Mouse (Mus musculus): ENCODE measurements around the gene Rab8b.

Rab8b gene

GRCm38 (mm10) chr9:66919382-66919971 lies at the start of gene Rab8b:
Gene Rab8b, minus strand, starts transcription at chr9:66919687.
- peak; percentile 98 to 99 for DNase-seq

DNA sequence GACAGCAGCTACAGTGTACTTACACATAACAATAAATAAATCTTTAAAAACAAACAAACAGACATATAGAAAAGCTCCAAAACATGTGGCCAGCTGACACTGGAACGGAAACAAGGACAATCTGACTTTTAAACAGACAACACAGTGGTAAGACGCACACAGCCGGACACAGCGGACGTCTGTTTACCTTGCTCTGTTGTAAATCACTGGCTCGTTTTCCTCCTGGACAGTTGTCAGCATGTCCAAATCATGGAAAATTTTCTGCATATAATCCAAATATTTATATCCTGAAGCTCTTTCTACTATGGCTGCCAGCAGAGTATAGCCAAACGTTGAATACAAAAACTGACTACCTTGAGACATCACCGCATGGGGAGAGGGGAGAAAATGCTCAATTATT lies 48.0 kb upstream of the Rab8b start:
- no peak for DNase-seq

- DNase-seq, result no peak
Observed at GRCm38 (mm10) chr9:66961478-66961877, 42.0 kb upstream of the Rab8b start.

DNA sequence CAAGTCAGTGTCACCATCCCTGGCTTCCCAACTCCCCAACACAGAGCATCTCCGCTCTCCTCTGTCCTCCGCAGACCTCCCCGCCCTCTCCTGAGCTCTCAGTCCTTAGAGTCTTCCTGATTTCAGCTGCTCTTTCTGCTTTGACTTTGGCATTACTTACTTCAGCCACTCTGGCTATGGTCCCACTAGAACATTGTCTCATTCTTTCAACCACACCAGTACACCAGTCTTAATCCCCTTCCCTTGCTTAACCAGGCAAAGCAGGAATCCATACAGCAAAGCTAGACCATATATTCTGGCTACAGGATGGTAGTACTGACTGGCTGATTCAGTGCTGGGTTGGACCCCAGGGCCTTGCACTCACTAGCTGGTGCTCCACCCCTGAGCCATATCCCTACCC lies 38.0 kb upstream of the Rab8b start:
- DNase-seq, result no peak

- DNase-seq, result peak in 1 of 2 experiments; percentile 9
Observed at GRCm38 (mm10) chr9:66952886-66953285, 33.4 kb upstream of the Rab8b start.

DNA sequence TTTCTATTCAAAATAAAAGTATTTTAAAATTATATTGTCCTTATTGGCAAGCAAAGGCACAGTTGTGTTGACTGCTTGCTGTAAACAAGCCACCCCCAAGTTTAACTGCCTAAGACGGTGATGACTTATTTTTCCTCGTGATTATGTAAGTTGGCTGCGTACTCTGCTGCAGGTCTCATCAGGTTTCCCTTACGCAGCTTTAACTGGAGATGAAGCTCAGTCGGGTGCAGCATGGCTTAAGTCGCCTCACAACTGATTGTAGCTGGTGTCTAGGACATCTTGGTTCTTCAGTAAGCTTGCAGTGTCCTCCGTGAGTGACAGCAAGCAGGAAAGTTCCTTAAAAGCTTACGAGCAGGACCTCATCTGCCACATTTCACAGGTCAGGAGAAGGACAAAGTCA lies 32.8 kb upstream of the Rab8b start:
- DNase-seq, result peak in 1 of 2 experiments; percentile 11

GRCm38 (mm10) chr9:66948536-66948935 lies 29.0 kb upstream of the Rab8b start:
- DNase-seq, result no peak

- DNase-seq, result peak; percentile 96
Observed at GRCm38 (mm10) chr9:66945647-66946641, 26.5 kb upstream of the Rab8b start, which contains the start of gene Rps27l. Gene Rps27l, plus strand, starts transcription at chr9:66946086.

GRCm38 (mm10) chr9:66945161-66945560 lies 25.7 kb upstream of the Rab8b start:
- no peak for DNase-seq

DNA sequence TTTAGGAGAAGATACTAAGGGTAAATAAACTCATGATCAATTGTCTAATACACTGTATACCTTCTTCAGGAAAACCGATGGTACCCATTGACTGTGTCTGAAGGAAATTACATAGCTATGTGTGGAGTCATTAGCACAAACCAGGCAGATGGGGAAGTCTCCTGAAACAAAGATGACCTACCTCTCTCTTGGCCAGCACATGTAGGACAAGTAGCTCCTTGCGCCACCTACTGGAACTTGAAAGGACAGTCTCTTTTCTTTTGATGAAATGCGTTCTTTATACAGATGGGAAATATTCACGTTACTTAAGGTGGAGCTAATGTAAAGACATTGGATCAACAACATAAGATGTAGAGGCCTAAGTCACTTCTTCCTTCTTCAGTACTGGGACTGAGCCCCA lies 19.3 kb upstream of the Rab8b start:
- peak; percentile 58 to 61 for DNase-seq

- DNase-seq, result peak; percentile 20 to 59
Observed at GRCm38 (mm10) chr9:66937507-66937906, 18.0 kb upstream of the Rab8b start.

DNA sequence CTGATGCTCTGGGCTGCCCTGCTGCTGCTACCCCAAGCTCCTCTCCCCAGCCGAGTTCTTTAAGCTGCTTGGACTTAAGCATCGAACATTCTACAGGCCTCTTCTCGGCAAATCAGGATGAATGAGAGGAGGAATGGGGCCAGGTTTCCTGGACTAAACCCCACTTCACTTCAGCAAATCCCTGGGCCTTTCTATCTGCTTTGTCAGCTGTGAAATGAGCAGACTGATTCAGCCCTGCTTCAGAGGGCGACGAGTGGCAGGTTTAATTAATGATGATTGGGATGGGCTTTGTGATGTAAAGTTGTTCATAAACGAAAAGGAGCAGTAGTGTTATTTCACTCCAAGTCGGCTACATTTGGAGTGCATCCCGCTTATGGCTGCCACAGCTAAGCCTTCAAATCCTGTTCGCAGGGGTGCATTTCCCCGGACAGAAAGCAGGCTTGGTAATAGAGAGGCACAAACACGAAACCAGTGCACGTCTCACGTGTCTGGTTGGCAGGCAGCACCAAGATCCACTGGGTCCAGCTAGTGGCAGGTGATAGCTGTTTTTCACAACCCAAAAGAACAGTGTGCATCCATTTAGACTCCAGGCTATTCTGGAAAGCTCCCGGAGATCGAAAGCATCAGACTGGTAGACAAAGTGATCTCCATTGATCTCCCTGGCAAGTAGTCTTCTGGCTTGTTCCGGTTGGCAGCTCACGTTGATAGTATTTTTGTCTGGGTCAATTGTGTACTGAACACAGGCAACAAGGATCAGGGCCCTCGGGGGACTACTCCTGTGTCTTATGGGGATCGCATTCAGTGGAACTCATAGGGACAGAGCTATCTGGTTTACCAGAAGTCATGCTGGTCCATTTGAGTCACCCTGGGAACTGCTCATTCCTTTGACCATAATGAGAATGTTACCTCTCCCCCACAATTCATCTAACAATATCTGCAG lies 14.7 kb upstream of the Rab8b start:
- no peak for DNase-seq

DNA sequence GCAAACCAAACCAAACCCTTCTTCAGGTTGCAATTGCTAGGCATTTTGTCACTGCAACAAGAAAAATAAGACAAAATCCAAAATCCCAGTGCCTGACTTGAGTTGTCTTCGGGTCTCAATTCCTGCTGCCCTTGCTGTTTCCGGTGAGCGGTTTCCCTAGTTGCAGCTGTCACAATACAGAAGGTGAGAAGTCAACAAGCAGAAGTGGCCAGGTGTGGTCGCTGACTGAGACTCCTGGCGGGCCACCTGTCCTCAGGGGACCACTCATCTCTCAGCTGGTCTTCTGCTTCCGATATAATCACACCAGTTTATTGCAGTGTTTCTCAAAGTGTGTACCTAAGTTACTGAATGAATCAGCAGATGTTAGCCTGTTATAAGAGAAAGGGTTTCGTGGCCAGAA lies 10.9 kb upstream of the Rab8b start:
- DNase-seq, result no peak

- DNase-seq, result no peak
Observed at GRCm38 (mm10) chr9:66927696-66928402, 8.4 kb upstream of the Rab8b start.

DNA sequence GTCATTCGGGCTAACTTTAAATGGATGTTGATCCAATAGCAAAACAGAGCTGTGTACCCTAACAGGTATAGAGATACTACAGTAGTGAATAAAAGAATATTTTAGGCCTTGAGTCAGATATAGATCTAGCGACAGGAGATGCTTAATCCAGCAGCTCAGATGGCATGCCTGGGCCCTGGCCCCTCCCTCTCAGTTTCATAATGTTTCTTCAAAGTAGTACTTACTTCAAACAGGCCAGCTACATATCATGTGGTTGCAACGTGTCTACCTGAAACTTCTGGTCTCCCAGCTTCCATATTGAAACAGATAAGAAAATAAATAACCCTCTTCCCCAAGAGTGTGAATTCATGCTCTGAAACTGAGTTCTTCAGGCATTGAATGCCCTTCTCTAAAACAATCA lies 6.4 kb upstream of the Rab8b start:
- DNase-seq, result no peak

GRCm38 (mm10) chr9:66922076-66922475 lies 2.6 kb upstream of the Rab8b start:
- peak in 1 of 2 experiments; percentile 32 for DNase-seq

DNA sequence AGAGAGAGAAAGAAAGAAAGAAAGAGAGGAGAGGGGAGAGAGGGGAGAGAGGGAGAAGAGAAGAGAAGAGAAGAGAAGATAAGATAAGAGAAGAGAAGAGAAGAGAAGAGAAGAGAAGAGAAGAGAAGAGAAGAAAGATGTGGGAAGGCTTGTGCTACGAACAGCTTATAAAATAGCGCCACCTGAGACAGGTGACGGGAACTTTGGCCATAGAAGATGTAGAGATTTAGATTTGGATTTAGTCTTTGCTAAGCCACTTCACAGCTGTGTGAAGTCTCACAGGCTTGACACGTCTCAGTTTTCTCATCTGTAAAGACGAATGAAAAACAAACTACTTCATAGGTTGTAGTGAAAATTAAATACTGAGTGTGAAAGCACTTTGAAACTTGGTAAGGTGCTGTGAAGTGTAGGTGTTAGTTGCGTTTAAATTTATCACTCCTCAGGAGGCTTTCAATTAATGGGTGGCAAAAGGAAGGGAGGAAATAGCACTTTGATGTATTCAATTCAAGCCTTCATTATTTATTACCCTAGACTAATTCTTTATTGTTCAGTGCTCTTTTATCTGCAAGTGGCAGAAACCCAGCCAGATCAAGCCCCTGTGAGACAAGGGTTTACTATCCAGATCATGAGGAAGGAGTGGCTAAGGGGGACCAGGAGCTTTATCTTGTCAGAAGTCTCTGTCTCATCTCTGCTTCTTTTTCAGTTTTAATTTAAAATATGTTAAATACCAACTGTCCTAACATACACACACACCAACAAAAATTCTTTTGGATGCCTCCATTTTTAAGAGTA lies 1.2 kb upstream of the Rab8b start:
- DNase-seq, result peak in 1 of 2 experiments; percentile 29

DNA sequence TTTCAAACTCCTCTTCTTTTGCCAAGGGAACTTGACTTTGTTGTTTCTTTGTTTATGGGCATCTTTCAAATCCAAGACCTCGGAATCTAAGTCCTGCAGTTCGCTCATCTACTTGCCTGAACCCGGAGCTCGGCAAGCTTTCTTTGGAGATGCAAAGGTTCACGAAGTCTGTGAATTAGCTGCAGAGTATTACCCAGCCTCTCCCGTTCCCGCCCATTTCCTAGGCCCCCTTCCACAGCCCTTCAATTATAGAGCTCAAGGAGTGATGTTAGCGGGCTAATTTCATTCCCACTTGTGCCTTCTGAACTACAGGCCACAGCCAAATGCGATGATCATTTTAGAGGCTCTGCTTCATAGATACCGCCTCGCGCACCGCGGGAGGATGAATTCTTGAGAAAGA lies 494 bp upstream of the Rab8b start:
- DNase-seq, result peak; percentile 10 to 25

GRCm38 (mm10) chr9:66918672-66919330 lies 686 bp downstream of the Rab8b start:
- DNase-seq, result peak in 1 of 2 experiments; percentile 14

DNA sequence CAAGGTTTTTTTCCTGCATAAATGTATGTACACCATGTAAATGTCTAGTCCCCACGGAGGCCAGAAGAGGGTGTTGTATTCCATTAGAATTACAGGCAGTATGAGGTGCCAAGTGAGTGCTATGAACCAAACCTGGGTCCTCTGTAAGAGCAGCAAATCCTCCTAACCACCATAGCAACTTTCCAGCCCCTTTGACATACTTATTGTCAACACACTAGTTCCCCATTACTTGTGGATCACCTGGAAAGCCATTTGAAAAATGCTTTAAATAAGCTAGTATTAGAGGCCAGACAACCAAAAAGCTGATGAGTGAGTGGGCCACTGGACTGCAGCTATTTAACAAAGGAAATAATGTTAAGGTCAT lies 1.6 kb downstream of the Rab8b start:
- no peak for DNase-seq
